Mouse (Mus musculus) cortical plate, adult 2 months (tissue): ENCODE results near the gene Hoxb1. TPM values are rescaled to one million over a fixed set of nuclear protein-coding genes. Genes with fewer than 3 reads are reported as not detected.

Experiments
- H3K27ac ChIP-seq: fragments of 200-500 bp; 2 replicates; pipeline ENCODE4 v1.5.1; 2012; ENCODE audit warnings: low read length, control low read depth, inconsistent platforms; ENCODE audit not compliant: insufficient read depth
- H3K4me1 ChIP-seq: fragments of 200-500 bp; 2 replicates; pipeline ENCODE4 v1.6.1; 2011; ENCODE audit warnings: low read length; ENCODE audit not compliant: control insufficient read depth, insufficient read depth
- H3K4me3 ChIP-seq: fragments of 200-500 bp; 2 replicates; pipeline ENCODE4 v1.5.1; 2011; ENCODE audit warnings: mild to moderate bottlenecking, low read length, control low read depth; ENCODE audit not compliant: insufficient read depth
- CTCF ChIP-seq: fragments of 200-500 bp; IDR thresholded peaks from 2 replicates; pipeline ENCODE4 v1.5.1; 2011; ENCODE audit warnings: mild to moderate bottlenecking, control low read depth, low read length; ENCODE audit not compliant: insufficient read depth; ENCODE audit errors: extremely low read depth
- POLR2A ChIP-seq: fragments of 200-500 bp; IDR thresholded peaks from 2 replicates; pipeline ENCODE4 v1.6.1; 2011; ENCODE audit warnings: mild to moderate bottlenecking, low read length, control low read depth; ENCODE audit not compliant: insufficient read depth; ENCODE audit errors: extremely low read depth
- polyA plus RNA-seq: library from polyadenylated mRNA; depleted of rRNA; stranded (reverse); fragments of >200 nt; gene quantifications from 2 replicates; pipeline ENCODE4 v1.2.3, GENCODE M21; 2012

The Hoxb1 gene
- polyA plus RNA-seq, 1 experiment, result not detected

DNA sequence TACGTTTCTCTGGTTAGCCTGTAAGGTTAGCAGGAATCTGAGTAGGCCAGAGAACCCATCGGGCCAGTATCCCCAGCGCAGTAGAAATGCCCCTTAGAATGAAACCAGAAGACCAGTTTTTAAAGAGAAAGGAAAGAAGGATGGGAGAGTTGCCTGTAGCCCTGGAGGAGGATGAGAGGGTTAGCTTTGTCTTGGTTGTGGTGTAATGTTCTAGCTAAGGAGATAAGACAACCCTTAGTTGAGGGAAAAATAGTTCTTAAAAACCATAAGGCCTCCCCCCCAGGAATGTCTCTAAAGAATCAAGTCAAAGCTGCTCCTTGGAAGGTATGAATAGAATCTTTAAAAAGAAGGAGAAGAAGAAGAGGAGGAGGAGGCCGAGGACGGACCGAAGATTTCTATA, 42.8 kb upstream of the Hoxb1 start:
- no peak overlapping the region for H3K27ac ChIP-seq

DNA sequence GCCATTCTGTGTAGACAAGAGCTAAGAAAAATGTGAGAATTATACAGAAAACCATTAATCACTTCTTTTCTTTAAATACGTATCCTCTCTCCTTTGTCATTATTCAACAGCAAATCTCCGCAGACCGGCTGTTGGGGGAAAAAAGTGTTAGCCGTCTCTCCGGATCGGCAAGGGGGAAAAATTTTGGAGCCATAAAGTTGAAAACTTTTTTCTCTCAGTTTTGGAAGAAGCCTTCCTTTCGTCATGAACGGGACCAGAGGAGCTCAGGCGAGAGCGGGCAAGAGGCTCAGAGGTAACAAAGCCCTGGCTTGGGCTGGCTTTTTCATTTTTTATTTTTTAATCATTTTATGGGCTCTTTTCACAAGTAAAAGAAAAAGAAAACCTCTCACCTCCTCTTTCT, 42.4 kb upstream of the Hoxb1 start, which contains the start of gene Hoxb3:
Gene Hoxb3, plus strand, starts transcription at position 173 of the 400 bp plus-strand sequence.
- H3K4me3 ChIP-seq, result no peak within 1 kb of the TSS
- no peak for TF ChIP-seq CTCF
- TF ChIP-seq POLR2A, result no peak

More for the DNA sequence above, 42.8 kb upstream of the Hoxb1 start:
- Histone ChIP-seq H3K4me1 (no peaks in the 10 kb centered on the region), H3K4me3 (no peak overlapping the region)
- TF ChIP-seq POLR2A (no peak), CTCF (no peak)

DNA sequence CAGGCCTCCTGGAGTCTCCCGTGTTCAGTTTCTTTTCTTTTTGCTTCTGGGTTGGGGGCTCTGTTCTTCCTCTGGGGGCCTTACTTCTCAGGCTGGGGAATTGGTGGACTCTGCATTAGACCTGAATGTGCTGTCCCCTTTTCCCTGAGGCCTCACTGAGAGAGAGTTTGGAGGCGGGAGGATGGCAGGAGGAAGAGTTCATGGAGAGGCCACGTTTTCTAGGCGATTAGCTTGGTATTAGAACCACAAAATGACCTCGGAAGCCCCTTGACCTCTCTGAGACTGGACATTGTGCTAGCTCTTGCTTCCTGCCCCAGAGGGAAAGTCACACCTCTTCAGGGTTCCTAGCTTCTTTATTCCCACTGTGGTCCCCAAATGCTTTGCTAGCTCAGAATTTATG, 41.4 kb upstream of the Hoxb1 start:
- TF ChIP-seq POLR2A, result no peak
- TF ChIP-seq CTCF, result no peak
- Histone ChIP-seq H3K4me1 (no peaks in the 10 kb centered on the region), H3K27ac (no peak overlapping the region), H3K4me3 (no peak overlapping the region)

More for the DNA sequence above, 42.4 kb upstream of the Hoxb1 start, which contains the start of gene Hoxb3:
- Histone ChIP-seq H3K27ac (no peak within 1 kb of the TSS), H3K4me1 (no peaks in the 10 kb centered on the region)

DNA sequence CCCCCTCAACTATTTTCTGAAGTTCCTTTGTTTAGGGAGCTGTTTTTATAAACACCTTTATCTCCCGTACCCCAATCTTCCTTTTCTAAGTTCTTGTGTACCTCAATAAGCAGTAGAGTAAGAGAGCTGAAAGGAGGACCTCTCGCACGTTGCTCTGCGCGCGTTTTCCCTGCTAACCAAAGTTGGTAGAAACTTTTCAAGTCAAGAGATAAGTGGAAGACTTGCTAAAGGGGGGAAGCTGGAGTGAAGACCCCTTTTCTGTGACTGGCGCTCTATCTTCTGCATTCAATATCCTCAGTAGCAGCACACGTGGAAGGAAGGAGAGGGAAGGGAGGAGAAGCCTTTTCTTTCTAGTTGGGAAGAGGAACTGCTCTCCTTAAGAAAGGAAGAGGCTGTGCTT, 40.6 kb upstream of the Hoxb1 start:
- no peak overlapping the region for H3K4me3 ChIP-seq
- TF ChIP-seq POLR2A (no peak), CTCF (no peak)
- no peaks in the 10 kb centered on the region for H3K4me1 ChIP-seq
- H3K27ac ChIP-seq, result no peak overlapping the region

DNA sequence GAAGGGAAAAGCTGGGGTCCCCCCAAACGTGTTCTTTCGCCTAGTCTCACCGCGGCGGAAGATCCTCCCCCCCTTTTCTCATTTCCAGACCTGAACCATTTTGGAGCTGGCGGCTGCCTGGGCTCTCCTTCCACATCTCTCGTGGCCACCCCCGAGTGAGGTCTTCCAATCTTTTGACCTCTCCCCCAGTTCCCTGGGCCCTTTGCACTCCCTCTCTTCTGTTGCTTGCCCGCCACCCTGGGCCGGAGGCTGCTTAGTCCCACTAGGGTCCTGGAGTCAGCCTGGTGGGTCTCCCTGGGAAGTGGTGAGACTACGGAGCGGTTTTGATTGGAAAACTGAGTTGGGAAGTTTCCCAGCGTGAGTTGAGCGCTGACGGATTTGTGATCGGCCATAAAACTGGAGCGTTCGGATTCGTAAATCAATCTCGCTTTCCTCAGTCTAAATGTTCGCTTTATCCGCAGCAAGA, 39.8 kb upstream of the Hoxb1 start:
- Histone ChIP-seq H3K4me1 (no peaks in the 10 kb centered on the region), H3K27ac (no peak overlapping the region), H3K4me3 (no peak overlapping the region)
- TF ChIP-seq CTCF (no peak), POLR2A (no peak)

DNA sequence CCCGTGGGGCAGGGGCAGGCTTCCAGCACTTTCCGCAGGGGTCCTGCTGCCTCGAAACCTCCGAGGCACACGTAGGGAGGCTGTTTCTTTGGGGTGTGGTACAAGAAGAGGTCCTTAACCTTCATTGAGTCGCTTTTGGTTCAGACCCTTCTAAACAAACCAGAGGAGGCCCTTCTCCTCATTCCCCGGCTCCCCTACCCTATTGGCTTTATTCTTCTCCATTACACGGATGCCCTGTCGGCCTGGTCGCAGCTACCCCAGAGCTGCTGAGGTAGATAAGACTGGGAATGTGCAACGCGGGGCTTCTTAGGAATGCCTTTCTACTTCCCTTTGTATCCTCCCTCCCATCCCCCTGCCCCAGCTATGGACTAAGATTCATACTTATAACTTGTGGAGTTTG, 38.8 kb upstream of the Hoxb1 start:
- no peaks in the 10 kb centered on the region for H3K4me1 ChIP-seq
- no peak overlapping the region for H3K27ac ChIP-seq
- no peak overlapping the region for H3K4me3 ChIP-seq
- TF ChIP-seq CTCF (no peak), POLR2A (no peak)

DNA sequence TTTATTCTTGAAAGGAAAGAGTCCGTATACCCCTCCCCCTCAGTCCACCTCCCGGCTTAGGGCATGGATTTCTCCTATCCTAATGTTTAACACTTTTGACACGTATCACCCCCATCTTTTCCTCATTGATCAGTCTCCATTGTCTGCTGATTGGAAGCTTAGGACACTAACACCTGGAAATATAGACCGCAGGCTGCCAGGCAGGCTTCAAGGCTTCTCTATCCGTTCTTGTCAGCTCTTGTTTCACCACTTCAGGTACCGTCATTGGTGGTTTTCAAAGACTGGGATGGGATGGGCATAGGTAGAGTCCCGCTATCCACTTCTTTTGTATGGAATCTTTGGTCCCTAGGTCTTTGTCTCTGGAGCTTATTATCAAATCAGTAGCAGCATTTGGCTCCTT, 38.4 kb upstream of the Hoxb1 start:
- TF ChIP-seq POLR2A, result no peak
- TF ChIP-seq CTCF, result no peak
- H3K27ac ChIP-seq, result no peak overlapping the region
- H3K4me1 ChIP-seq, result no peaks in the 10 kb centered on the region
- H3K4me3 ChIP-seq, result no peak overlapping the region

DNA sequence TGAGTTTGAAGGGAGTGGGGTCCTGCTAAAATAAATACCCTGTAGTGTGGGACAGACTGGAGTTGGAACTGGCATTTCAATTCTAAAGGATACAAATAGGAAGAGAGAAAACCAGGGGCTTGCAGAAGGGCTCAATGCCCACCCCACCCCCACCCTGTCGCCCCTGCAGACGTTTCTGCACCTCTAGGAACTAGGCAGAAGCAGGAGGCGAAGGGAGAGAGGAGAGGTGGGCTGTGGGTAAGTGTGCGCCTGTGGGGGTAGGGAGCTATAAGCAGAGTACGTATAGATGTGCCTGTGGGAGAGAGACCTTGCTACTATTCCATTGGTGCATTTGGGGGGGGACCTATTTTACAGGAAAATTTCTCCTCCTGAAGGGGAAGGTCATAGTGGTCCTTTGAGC, 37.8 kb upstream of the Hoxb1 start:
- TF ChIP-seq CTCF (no peak), POLR2A (no peak)
- Histone ChIP-seq H3K4me3 (no peak overlapping the region), H3K27ac (no peak overlapping the region), H3K4me1 (no peaks in the 10 kb centered on the region)

DNA sequence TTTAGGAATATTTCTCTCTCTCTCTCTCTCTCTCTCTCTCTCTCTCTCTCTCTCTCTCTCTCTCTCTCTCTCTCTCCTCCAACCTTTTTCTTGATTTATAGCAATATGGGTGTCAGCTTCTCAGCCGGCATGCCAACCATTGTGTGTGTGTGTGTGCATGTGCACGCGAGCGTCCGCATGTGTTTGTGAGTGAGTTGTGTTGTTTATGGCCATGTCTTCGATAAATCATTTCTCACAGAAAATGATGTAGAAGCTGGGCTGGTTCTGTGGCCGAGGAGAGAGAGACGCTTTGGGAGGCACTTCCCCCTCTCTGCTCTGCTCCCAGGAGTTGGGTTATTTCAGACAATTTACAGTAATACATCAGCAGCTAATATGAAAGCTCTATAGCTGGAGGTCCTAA, 36.9 kb upstream of the Hoxb1 start:
- Histone ChIP-seq H3K4me1 (no peaks in the 10 kb centered on the region), H3K27ac (no peak overlapping the region), H3K4me3 (no peak overlapping the region)
- TF ChIP-seq POLR2A (no peak), CTCF (no peak)

DNA sequence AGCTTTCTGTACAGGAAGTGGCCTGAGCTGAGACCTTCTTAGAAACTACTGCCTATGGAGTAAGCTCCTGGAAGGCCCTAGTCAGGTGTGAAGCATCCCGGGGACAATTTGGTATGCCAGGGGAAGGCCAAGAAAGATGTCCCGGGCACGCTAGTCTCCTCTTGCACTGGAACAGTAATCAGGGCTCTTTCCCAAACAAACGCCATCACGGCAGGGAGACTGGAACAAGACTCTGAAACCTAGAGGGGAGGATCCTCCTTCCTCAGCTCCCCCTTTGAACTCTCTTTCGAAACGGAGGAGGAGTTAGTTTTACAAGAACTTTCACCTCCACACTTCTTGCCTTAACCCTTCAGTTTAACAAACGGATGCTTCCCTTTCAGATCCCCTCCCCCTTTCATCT, 33.4 kb upstream of the Hoxb1 start:
- TF ChIP-seq POLR2A, result no peak
- no peak for TF ChIP-seq CTCF
- H3K27ac ChIP-seq, result no peak overlapping the region
- H3K4me1 ChIP-seq, result no peaks in the 10 kb centered on the region
- no peak overlapping the region for H3K4me3 ChIP-seq
